Mouse (Mus musculus): Measurements from ENCODE around the gene Olfm1. TPM values are rescaled to one million over a fixed set of nuclear protein-coding genes. Genes with fewer than 3 reads are reported as not detected.

The Olfm1 gene
- polyA plus RNA-seq, 1 experiment from 2014 or later, result 8.8 TPM

DNA sequence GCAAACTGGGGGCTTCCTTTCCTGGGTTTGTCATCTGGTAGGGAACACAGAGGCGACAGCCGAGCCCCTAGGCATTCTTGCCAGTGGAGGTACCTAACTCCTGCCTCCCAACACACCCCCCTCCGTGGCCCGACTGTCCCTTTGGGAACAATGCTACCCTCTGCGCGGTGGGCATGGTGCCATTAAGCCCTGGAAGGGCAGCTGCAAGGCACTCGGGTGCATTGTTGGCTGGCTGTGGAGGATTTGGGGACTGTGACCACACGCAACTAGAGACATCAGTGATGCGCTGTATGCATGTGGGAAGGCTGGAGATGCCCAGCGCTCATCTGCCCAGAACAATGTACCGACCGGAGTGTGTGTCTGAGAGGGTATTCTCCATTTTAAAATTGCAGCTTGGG is 897 bp downstream of the Olfm1 start:
- Histone ChIP-seq H3K27ac (ENCODE audit: low read depth, low read length) (no peak overlapping the region), H3K4me1 (replicated peaks; ENCODE audit: control insufficient read depth, insufficient read depth, low read length) (no peaks in the 10 kb centered on the region), H3K4me2 (peak overlapping the region; percentile 71), H3K9ac (ENCODE audit: low read depth, low read length) (no peak overlapping the region), H3K4me3 (ENCODE audit: low read depth, low read length) (peak overlapping the region; percentile 54; the same call in 1 of the 2 replicates), H3K36me3 (ENCODE audit: control insufficient read depth, insufficient read depth, low read length) (no peaks in the 10 kb centered on the region), H3K27me3 (replicated peaks; ENCODE audit: control insufficient read depth, insufficient read depth, low read length) (peaks cover 49% of the 10 kb centered on the region), H3K9me3 (ENCODE audit: control insufficient read depth, low read length) (no peaks in the 10 kb centered on the region)
- DNase-seq (ENCODE audit: low spot score) (no peak), ATAC-seq (replicated peaks; ENCODE audit: low FRiP score) (no peak)
- 28% methylated on average over 12 of the region's 12 CpGs for WGBS

DNA sequence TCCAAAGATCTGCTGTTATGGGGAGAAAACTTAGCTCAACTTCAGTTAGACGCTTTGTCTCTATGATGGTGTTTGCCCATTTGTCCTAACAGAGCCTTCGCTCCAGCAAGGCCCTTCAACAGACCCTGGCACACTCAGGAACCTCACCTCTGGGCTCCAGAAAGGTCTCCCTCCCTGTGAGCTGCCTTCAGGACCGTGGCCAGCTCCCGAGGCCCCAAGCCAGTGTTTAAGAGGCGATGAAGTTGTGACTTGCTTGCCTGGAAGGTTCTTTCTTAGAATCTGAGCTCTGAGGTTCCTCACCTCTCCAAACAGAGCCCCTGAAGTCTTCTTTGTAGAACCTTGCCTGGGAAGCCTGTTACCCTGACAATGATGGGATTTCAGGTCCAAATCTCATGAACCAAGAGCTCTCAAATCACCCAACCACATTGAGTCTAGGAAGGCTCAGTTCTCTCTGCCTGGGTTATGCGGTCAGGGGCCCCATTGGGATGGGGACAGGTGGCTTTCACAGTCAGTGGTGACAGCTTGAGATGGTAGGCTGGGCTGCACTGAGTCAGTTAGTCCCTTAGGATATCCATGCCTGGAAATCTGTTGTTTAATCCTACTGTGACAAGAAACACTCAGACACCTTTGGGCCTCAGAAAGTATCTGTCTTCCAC is 2.3 kb downstream of the Olfm1 start:
- Histone ChIP-seq H3K27me3 (replicated peaks; ENCODE audit: control insufficient read depth, insufficient read depth, low read length) (peaks cover 49% of the 10 kb centered on the region), H3K36me3 (ENCODE audit: control insufficient read depth, insufficient read depth, low read length) (no peaks in the 10 kb centered on the region), H3K4me1 (replicated peaks; ENCODE audit: control insufficient read depth, insufficient read depth, low read length) (no peaks in the 10 kb centered on the region), H3K9ac (ENCODE audit: low read depth, low read length) (no peak overlapping the region), H3K27ac (ENCODE audit: low read depth, low read length) (no peak overlapping the region), H3K9me3 (ENCODE audit: control insufficient read depth, low read length) (no peaks in the 10 kb centered on the region), H3K4me2 (no peak overlapping the region), H3K4me3 (ENCODE audit: low read depth, low read length) (no peak overlapping the region)
- no peak for ATAC-seq (replicated peaks; ENCODE audit: low FRiP score)
- peak; percentile 50 for DNase-seq (ENCODE audit: low spot score)
- 29% methylated on average over 6 of the region's 6 CpGs for WGBS

DNA sequence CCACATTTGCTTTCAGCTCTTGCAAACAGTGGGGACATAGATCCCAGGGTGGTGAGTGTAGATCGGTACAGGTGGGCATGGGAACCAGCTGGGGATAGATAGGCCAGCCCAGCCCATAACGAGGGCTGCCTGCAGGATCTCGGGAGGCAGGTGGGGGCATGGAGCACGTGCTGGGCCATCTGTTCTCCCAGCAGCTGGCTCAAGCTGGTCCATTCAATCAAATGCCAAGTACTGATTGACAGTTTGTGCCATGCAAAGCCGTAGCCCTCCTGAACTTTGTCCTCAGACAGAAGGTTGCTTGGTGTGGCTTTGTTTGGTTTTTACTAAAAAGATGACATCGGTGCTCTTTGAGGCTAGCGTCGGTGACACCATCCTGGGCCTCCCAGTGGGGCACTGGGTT is 2.9 kb downstream of the Olfm1 start:
- WGBS, result 69% methylated on average over 8 of the region's 8 CpGs
- no peak overlapping the region for H3K4me3 ChIP-seq (ENCODE audit: low read depth, low read length)
- no peaks in the 10 kb centered on the region for H3K9me3 ChIP-seq (ENCODE audit: control insufficient read depth, low read length)
- DNase-seq (ENCODE audit: low spot score) (no peak), ATAC-seq (replicated peaks; ENCODE audit: low FRiP score) (no peak)
- H3K4me1 ChIP-seq (replicated peaks; ENCODE audit: control insufficient read depth, insufficient read depth, low read length), result no peaks in the 10 kb centered on the region
- no peak overlapping the region for H3K27ac ChIP-seq (ENCODE audit: low read depth, low read length)
- H3K36me3 ChIP-seq (ENCODE audit: control insufficient read depth, insufficient read depth, low read length), result no peaks in the 10 kb centered on the region
- no peak overlapping the region for H3K9ac ChIP-seq (ENCODE audit: low read depth, low read length)
- H3K4me2 ChIP-seq, result no peak overlapping the region
- peaks cover 49% of the 10 kb centered on the region for H3K27me3 ChIP-seq (replicated peaks; ENCODE audit: control insufficient read depth, insufficient read depth, low read length)

DNA sequence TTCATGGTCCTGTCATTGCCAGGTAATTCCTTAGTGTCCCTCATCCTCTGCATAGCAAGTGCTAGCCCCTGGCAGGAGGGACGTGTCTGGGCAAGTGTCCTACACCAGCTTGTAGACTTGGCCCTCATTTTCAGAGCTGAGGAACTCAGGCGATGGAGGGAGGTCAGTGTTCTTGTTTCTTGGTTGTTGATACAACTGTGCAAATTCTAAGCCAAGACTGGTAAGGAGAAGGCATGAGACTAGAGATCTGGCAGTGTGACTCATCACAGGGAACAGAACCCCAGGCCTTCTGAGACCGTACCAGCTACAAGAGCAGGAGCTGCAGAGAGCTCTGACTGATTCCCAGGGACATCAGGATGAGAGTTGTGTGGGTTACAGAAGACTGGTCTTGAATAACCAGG is 8.6 kb downstream of the Olfm1 start:
- H3K4me2 ChIP-seq, result no peak overlapping the region
- DNase-seq (ENCODE audit: low spot score) (no peak), ATAC-seq (replicated peaks; ENCODE audit: low FRiP score) (no peak)
- no peak overlapping the region for H3K9ac ChIP-seq (ENCODE audit: low read depth, low read length)
- H3K4me3 ChIP-seq (ENCODE audit: low read depth, low read length), result no peak overlapping the region
- H3K36me3 ChIP-seq (ENCODE audit: control insufficient read depth, insufficient read depth, low read length), result no peaks in the 10 kb centered on the region
- WGBS, result 62% methylated on average over 3 of the region's 3 CpGs
- H3K27me3 ChIP-seq (replicated peaks; ENCODE audit: control insufficient read depth, insufficient read depth, low read length), result peaks cover 30% of the 10 kb centered on the region
- peaks cover 4% of the 10 kb centered on the region; the same call in 1 of the 2 replicates for H3K4me1 ChIP-seq (replicated peaks; ENCODE audit: control insufficient read depth, insufficient read depth, low read length)
- no peak overlapping the region for H3K27ac ChIP-seq (ENCODE audit: low read depth, low read length)
- H3K9me3 ChIP-seq (ENCODE audit: control insufficient read depth, low read length), result no peaks in the 10 kb centered on the region

GRCm38 (mm10) chr2:28204167-28204566 is 11.4 kb downstream of the Olfm1 start:
- ATAC-seq (replicated peaks; ENCODE audit: low FRiP score), result 0 out of 2 replicates have a peak, but pooled peaks have one; percentile 23
- Histone ChIP-seq H3K4me2 (no peak overlapping the region), H3K27me3 (replicated peaks; ENCODE audit: control insufficient read depth, insufficient read depth, low read length) (peaks cover 42% of the 10 kb centered on the region), H3K27ac (ENCODE audit: low read depth, low read length) (no peak overlapping the region), H3K4me3 (ENCODE audit: low read depth, low read length) (no peak overlapping the region), H3K36me3 (ENCODE audit: control insufficient read depth, insufficient read depth, low read length) (no peaks in the 10 kb centered on the region), H3K9ac (ENCODE audit: low read depth, low read length) (no peak overlapping the region), H3K9me3 (ENCODE audit: control insufficient read depth, low read length) (no peaks in the 10 kb centered on the region), H3K4me1 (replicated peaks; ENCODE audit: control insufficient read depth, insufficient read depth, low read length) (peaks cover 7% of the 10 kb centered on the region; the same call in 1 of the 2 replicates)
- peak; percentile 85 for DNase-seq (ENCODE audit: low spot score)
- 8% methylated on average over 9 of the region's 9 CpGs for WGBS

GRCm38 (mm10) chr2:28204677-28205466 is 12.1 kb downstream of the Olfm1 start:
- Histone ChIP-seq H3K27me3 (replicated peaks; ENCODE audit: control insufficient read depth, insufficient read depth, low read length) (peaks cover 42% of the 10 kb centered on the region), H3K4me3 (ENCODE audit: low read depth, low read length) (peak overlapping the region; percentile 63), H3K27ac (ENCODE audit: low read depth, low read length) (no peak overlapping the region), H3K9ac (ENCODE audit: low read depth, low read length) (no peak overlapping the region), H3K4me1 (replicated peaks; ENCODE audit: control insufficient read depth, insufficient read depth, low read length) (peaks cover 7% of the 10 kb centered on the region; the same call in 1 of the 2 replicates), H3K9me3 (ENCODE audit: control insufficient read depth, low read length) (no peaks in the 10 kb centered on the region), H3K4me2 (peak overlapping the region; percentile 90), H3K36me3 (ENCODE audit: control insufficient read depth, insufficient read depth, low read length) (no peaks in the 10 kb centered on the region)
- ATAC-seq (replicated peaks; ENCODE audit: low FRiP score) (0 out of 2 replicates have a peak, but pooled peaks have one; percentile 45), DNase-seq (ENCODE audit: low spot score) (peak; percentile 41)
- WGBS, result 12% methylated on average over 19 of the region's 19 CpGs

GRCm38 (mm10) chr2:28205467-28205805 is 12.6 kb downstream of the Olfm1 start:
- Histone ChIP-seq H3K27me3 (replicated peaks; ENCODE audit: control insufficient read depth, insufficient read depth, low read length) (peaks cover 42% of the 10 kb centered on the region), H3K27ac (ENCODE audit: low read depth, low read length) (no peak overlapping the region), H3K4me2 (peak overlapping the region; percentile 90), H3K4me3 (ENCODE audit: low read depth, low read length) (peak overlapping the region; percentile 63), H3K9me3 (ENCODE audit: control insufficient read depth, low read length) (no peaks in the 10 kb centered on the region), H3K9ac (ENCODE audit: low read depth, low read length) (peak overlapping the region; percentile 64), H3K36me3 (ENCODE audit: control insufficient read depth, insufficient read depth, low read length) (no peaks in the 10 kb centered on the region), H3K4me1 (replicated peaks; ENCODE audit: control insufficient read depth, insufficient read depth, low read length) (peaks cover 7% of the 10 kb centered on the region; the same call in 1 of the 2 replicates)
- under 1% methylated on average over 47 of the region's 49 CpGs for WGBS
- DNase-seq (ENCODE audit: low spot score), result peak; percentile 64
- peak; percentile 61 for ATAC-seq (replicated peaks; ENCODE audit: low FRiP score)

GRCm38 (mm10) chr2:28205870-28206421 is 13.2 kb downstream of the Olfm1 start:
- Histone ChIP-seq H3K4me3 (ENCODE audit: low read depth, low read length) (peak overlapping the region; percentile 63), H3K9me3 (ENCODE audit: control insufficient read depth, low read length) (no peaks in the 10 kb centered on the region), H3K4me2 (peak overlapping the region; percentile 90), H3K9ac (ENCODE audit: low read depth, low read length) (peak overlapping the region; percentile 64), H3K36me3 (ENCODE audit: control insufficient read depth, insufficient read depth, low read length) (no peaks in the 10 kb centered on the region), H3K27ac (ENCODE audit: low read depth, low read length) (no peak overlapping the region), H3K4me1 (replicated peaks; ENCODE audit: control insufficient read depth, insufficient read depth, low read length) (peaks cover 7% of the 10 kb centered on the region; the same call in 1 of the 2 replicates), H3K27me3 (replicated peaks; ENCODE audit: control insufficient read depth, insufficient read depth, low read length) (peaks cover 42% of the 10 kb centered on the region)
- ATAC-seq (replicated peaks; ENCODE audit: low FRiP score) (no peak), DNase-seq (ENCODE audit: low spot score) (peak; percentile 45)
- WGBS, result 5% methylated on average over 31 of the region's 51 CpGs
